Mouse (Mus musculus): ENCODE measurements around the gene Qrfp. TPM values are rescaled to one million over a fixed set of nuclear protein-coding genes. Genes with fewer than 3 reads are reported as not detected.

The Qrfp gene
- 0.14 and 0.22 TPM in 2 replicates for polyA plus RNA-seq (2015; fragmentation: Nextera tagmentation; extraction: Ambion mirVana)

DNA sequence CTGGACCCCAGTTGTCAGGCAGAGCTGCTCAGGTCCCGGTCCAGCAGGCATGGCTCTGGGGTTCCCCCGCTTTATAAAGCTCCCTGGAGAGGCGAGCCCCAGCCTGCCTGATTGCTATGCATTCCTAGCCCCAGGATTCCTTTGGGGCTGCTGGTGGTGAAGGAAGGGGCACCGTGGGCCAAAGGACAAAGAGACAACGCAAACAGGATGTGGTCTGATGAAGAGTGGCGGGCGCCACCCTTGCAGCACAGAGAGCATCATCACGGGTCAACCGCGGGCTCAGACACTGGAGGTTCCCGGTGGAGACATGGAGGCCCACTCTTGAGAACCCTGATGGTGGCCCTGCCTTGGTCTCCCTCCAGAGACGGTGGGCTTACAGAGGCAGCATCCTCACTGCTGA, at the start of gene Qrfp:
Gene Qrfp, minus strand, starts transcription at position 137 of the 400 bp plus-strand sequence.
- Histone ChIP-seq H3K36me3 (0 out of 2 replicates have a peak, but pooled peaks cover 4% of the 10 kb centered on the region), H3K4me2 (peak within 1 kb of the TSS; percentile 26), H3K9ac (peak within 1 kb of the TSS; percentile 54), H3K9me3 (no peaks in the 10 kb centered on the region), H3K27ac (no peak within 1 kb of the TSS), H3K27me3 (no peaks in the 10 kb centered on the region), H3K4me3 (no peak within 1 kb of the TSS), H3K4me1 (peaks cover 34% of the 10 kb centered on the region)
- WGBS: 34% methylated on average over 12 of the region's 12 CpGs
- no peak for ATAC-seq (ENCODE audit: insufficient number of reproducible peaks, insufficient read depth, low FRiP score, low TSS enrichment, low read depth)

DNA sequence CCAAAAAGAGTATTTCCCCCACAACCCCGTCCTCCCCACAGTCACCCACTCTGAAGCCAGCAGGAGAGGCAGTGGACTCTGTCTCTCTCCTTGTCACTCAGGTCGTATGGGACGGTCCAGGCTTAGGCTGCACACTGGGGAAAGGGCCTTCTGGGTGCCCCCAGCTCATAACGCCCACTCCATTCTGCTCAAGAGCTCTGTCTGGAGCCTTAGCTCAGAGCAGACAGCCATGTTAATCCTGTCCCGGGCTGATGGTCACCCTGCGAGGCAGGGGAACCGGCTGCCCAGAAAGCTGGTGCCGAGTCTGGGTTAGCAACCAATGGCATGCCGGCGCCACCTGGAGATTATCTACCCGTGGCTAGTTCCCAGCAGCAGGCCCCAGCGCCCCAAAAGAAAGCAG, 48.1 kb upstream of the Qrfp start:
- no peak overlapping the region for H3K4me2 ChIP-seq
- no peaks in the 10 kb centered on the region for H3K9me3 ChIP-seq
- peaks cover 14% of the 10 kb centered on the region; the same call in 1 of the 2 replicates for H3K27me3 ChIP-seq
- H3K27ac ChIP-seq: no peak overlapping the region
- no peak for ATAC-seq (ENCODE audit: insufficient number of reproducible peaks, insufficient read depth, low FRiP score, low TSS enrichment, low read depth)
- H3K36me3 ChIP-seq: no peaks in the 10 kb centered on the region
- no peak overlapping the region for H3K4me3 ChIP-seq
- H3K9ac ChIP-seq: no peak overlapping the region
- 19% methylated on average over 12 of the region's 12 CpGs for WGBS
- H3K4me1 ChIP-seq: peaks cover 37% of the 10 kb centered on the region

DNA sequence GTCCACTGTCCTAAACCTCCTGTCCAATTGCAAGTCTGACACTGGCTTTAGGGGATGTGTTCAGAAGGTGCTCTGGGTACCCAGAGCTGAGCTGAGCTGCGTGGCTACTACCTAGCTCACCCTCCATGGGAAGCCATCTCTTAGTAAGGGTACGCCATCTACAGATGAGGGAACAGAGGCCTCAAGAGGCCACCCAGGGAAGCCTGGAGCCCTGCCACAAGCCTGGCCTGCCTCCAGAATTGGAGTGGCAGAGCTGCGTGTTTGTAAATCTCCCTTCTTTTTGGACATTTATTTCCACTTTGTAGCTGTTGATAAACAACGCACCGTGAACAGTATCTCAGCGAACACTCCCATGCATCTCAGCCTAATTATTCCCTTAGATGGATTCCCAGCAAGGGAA, 46.8 kb upstream of the Qrfp start:
- Histone ChIP-seq H3K9me3 (no peaks in the 10 kb centered on the region), H3K4me2 (no peak overlapping the region), H3K27me3 (peaks cover 14% of the 10 kb centered on the region; the same call in 1 of the 2 replicates), H3K4me3 (no peak overlapping the region), H3K36me3 (no peaks in the 10 kb centered on the region), H3K9ac (no peak overlapping the region), H3K27ac (no peak overlapping the region), H3K4me1 (peaks cover 37% of the 10 kb centered on the region)
- ATAC-seq (ENCODE audit: insufficient number of reproducible peaks, insufficient read depth, low FRiP score, low TSS enrichment, low read depth): no peak
- 64% methylated on average over 6 of the region's 6 CpGs for WGBS

DNA sequence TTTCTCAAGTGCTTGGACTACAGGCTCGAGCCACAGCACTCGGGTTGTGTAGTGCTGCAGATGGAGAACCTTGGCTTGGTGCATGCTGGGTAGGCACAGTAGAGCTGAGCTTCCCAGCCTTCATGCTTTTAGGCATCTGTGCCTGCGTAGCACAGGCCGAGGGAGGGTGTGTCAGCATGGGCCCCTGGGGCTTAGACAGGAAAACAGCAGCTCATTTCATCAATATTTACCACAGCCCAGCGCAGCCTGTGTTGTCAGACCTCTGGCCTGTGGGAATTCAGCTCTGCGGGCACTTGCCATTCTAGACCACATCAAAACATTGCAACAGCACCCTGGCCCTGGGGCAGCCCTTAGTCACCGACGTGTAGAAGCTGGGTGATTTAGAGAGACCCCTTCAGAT, 45.6 kb upstream of the Qrfp start:
- Histone ChIP-seq H3K4me2 (no peak overlapping the region), H3K4me3 (no peak overlapping the region), H3K9ac (no peak overlapping the region), H3K36me3 (no peaks in the 10 kb centered on the region), H3K27ac (no peak overlapping the region), H3K9me3 (no peaks in the 10 kb centered on the region), H3K27me3 (peaks cover 14% of the 10 kb centered on the region; the same call in 1 of the 2 replicates), H3K4me1 (peaks cover 37% of the 10 kb centered on the region)
- 63% methylated on average over 8 of the region's 8 CpGs for WGBS
- ATAC-seq (ENCODE audit: insufficient number of reproducible peaks, insufficient read depth, low FRiP score, low TSS enrichment, low read depth): no peak

DNA sequence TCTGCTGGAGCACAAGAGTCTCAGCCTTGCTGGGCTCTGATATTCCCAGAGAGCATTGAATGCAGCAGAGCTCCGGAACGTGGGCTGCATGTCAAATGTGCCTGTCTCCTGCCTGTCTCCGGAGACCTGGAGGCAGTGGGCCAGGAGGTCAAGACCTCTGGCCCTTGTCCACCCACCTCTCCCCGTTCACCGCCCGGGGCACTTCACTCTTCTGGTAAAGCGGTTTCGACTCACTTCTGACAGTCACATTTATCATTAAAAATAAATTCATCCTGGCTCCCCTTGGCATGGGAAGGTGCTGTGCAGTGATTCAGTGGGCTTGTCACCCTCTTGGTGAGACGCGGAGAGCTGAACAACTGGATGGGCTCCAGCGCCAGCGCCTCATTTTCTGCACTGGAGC, 39.8 kb upstream of the Qrfp start:
- Histone ChIP-seq H3K27ac (no peak overlapping the region), H3K27me3 (peaks cover 30% of the 10 kb centered on the region), H3K4me1 (peaks cover 23% of the 10 kb centered on the region), H3K4me3 (no peak overlapping the region), H3K9me3 (no peaks in the 10 kb centered on the region), H3K4me2 (no peak overlapping the region), H3K36me3 (no peaks in the 10 kb centered on the region), H3K9ac (no peak overlapping the region)
- 25% methylated on average over 12 of the region's 12 CpGs for WGBS
- no peak for ATAC-seq (ENCODE audit: insufficient number of reproducible peaks, insufficient read depth, low FRiP score, low TSS enrichment, low read depth)

DNA sequence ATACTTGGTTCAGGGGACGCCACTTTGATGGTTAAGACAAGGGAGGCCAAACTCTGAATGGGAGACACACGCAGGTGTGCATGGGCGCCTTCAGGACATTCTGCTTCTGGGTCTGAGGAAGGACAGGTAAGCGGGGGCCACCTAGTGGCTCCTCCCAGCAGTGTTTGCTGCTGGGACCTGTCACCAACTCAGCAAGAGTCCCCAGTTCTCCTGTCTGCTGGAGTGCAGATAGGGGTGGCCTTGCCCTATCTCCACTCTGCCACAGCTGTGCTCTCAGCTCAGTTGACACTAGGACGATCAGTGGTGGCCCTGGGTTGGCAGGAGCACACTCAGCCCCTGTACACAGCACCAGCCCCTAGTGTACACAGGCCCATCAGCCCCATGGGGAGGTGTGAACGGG, 37.5 kb upstream of the Qrfp start:
- Histone ChIP-seq H3K36me3 (no peaks in the 10 kb centered on the region), H3K9me3 (no peaks in the 10 kb centered on the region), H3K4me1 (peaks cover 25% of the 10 kb centered on the region), H3K27ac (no peak overlapping the region), H3K9ac (no peak overlapping the region), H3K4me3 (no peak overlapping the region), H3K27me3 (peaks cover 53% of the 10 kb centered on the region), H3K4me2 (no peak overlapping the region)
- ATAC-seq (ENCODE audit: insufficient number of reproducible peaks, insufficient read depth, low FRiP score, low TSS enrichment, low read depth): no peak
- WGBS: 24% methylated on average over 6 of the region's 6 CpGs

DNA sequence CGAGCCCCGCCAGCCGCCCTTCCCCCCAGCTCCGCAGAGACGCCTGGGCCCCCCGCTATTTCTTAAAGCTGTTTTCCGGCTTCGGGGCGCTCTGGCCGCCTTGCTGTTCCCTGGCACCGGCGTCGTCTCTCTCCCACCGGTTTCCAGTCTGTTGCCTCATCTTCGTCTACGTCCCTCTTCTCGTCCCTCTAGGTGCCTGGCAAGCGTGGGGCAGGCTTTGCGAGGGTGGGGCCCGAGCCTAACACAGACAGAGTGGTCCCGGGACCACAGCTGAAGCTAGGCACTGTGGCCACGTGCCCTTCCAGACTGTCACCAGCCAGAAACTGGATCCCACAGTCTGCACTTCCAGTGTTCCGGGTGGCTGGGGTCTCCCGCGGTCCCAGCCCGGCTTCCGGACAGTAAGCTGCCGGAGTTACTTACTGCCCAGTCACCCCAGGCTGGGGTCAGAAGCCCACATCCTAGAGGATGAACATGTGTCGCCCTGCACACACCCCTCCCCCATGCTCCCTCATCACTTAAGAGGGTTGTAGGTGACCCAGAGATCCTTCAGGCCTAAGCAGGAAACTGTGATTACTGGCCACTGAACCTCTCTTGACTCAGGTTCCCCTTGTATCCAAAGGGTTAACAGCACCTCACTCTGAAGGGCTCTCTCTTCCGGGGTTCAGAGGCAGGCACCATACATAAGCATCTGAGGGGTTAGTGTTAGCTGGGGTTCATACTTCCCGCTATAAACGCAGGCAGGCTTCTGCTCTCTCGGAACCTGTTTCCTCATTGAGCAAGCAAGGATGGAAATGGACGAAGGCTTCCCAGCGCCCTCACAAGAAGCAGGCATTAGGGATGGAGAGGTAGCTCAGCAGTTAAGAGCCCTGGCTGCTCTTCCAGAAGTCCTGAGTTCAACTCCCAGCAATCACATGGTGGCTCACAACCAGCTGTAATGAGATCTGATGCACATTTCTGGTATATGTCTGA, 36.6 kb upstream of the Qrfp start:
- no peak for ATAC-seq (ENCODE audit: insufficient number of reproducible peaks, insufficient read depth, low FRiP score, low TSS enrichment, low read depth)
- Histone ChIP-seq H3K9me3 (no peaks in the 10 kb centered on the region), H3K27me3 (peaks cover 59% of the 10 kb centered on the region), H3K4me2 (peak overlapping the region; percentile 98), H3K9ac (peak overlapping the region; percentile 72), H3K27ac (no peak overlapping the region), H3K36me3 (no peaks in the 10 kb centered on the region), H3K4me3 (peak overlapping the region; percentile 59), H3K4me1 (peaks cover 25% of the 10 kb centered on the region)
- WGBS: 2% methylated on average over 35 of the region's 35 CpGs

DNA sequence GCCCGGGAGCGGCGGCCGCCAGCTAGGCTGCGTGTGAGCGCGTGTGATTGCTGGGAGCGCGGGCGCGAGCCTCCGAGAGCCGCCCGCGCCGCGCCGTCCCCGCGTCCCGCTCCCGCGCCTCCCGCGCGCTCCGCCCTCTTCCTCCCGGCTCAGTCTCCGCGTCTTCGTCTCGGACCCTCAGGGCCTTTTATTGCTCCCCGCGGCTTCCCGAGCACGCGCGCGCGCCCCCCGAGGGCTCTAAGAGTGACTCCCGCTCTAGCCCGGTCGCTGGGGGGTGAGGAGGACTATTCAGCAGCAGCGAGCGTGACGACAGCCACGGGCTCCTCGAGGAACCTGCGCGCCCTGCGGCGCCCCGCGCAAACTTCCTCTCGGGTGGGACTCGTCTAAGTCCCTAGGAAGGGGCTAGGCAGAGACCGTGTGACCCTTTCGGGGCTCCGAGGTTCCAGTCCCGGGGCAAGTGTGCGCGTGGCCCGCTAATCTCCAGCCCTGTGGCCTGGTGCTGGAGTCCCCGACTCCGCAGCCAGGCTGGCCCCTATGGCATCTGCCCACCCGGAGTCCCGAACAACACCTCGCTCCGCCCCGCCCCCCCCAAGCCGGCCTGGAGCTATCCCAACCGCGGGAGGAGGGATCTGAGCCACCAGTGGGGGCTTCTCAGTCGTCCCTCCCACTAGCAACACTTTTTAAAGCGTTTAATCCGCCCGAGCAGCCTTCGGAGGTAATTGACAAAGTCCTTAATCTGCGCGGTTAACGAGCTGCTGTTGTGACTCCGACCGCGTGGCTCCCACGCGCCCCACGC, 35.7 kb upstream of the Qrfp start, which contains the start of gene Fibcd1:
Gene Fibcd1, minus strand, starts transcription at position 110 of the 796 bp plus-strand sequence.
- peak within 1 kb of the TSS; percentile 72 for H3K9ac ChIP-seq
- no peak for ATAC-seq (ENCODE audit: insufficient number of reproducible peaks, insufficient read depth, low FRiP score, low TSS enrichment, low read depth)
- WGBS: under 1% methylated on average over 87 of the region's 88 CpGs

DNA sequence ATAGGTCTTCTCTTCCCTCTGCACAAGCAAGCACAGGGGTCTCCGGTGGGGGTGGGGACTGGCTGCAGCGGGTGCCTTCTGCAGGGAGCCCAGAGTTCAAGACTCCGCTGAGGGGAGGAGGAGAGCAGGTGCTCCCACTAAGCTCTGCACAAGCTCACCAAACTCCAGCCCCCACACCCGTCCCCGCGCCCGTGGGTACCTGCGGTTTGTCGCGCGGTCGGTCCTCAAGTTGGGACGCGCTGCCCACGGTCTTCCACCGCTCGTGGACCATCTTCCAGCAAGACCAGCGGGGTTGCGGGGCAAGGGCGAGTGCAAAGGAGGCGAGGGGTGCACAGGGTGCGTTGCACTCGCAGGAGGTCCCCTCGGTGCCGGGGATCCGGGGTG, 35.1 kb upstream of the Qrfp start:
- H3K9ac ChIP-seq: peak overlapping the region; percentile 72
- WGBS: 2% methylated on average over 25 of the region's 26 CpGs
- H3K4me2 ChIP-seq: peak overlapping the region; percentile 98
- peaks cover 70% of the 10 kb centered on the region for H3K27me3 ChIP-seq
- H3K27ac ChIP-seq: no peak overlapping the region
- no peak for ATAC-seq (ENCODE audit: insufficient number of reproducible peaks, insufficient read depth, low FRiP score, low TSS enrichment, low read depth)
- peak overlapping the region; percentile 59 for H3K4me3 ChIP-seq
- H3K9me3 ChIP-seq: no peaks in the 10 kb centered on the region
- no peaks in the 10 kb centered on the region for H3K36me3 ChIP-seq
- H3K4me1 ChIP-seq: peaks cover 25% of the 10 kb centered on the region

More for the DNA sequence above, 35.7 kb upstream of the Qrfp start, which contains the start of gene Fibcd1:
- Histone ChIP-seq H3K36me3 (no peaks in the 10 kb centered on the region), H3K9me3 (no peaks in the 10 kb centered on the region), H3K4me1 (peaks cover 25% of the 10 kb centered on the region), H3K27me3 (peaks cover 65% of the 10 kb centered on the region), H3K4me2 (peak within 1 kb of the TSS; percentile 98), H3K4me3 (peak within 1 kb of the TSS; percentile 59), H3K27ac (no peak within 1 kb of the TSS)

DNA sequence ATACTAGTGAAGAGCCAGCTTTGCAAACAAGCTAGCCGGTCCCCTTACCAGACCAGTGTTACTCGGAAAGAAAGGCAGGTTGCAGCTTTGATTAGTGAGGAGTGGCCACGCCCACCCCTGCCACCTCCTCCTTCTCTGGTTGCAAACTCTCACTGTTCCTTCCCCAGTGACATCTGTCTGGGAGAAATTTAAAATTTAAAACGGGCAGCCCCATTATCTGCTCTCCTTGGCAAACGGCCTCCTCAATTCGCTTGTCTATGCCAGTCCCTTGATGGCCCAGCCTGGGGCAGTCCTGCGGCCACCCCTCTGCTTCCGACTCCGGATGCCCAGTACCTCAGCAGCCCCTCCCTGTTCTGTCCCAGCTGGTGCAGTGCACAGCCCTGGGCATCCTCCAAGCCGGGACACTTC, 34.4 kb upstream of the Qrfp start:
- Histone ChIP-seq H3K4me2 (peak overlapping the region; percentile 98), H3K4me3 (peak overlapping the region; percentile 59; the same call in 1 of the 2 replicates), H3K27ac (no peak overlapping the region), H3K36me3 (no peaks in the 10 kb centered on the region), H3K27me3 (peaks cover 77% of the 10 kb centered on the region), H3K9me3 (no peaks in the 10 kb centered on the region), H3K4me1 (peaks cover 25% of the 10 kb centered on the region), H3K9ac (no peak overlapping the region)
- no peak for ATAC-seq (ENCODE audit: insufficient number of reproducible peaks, insufficient read depth, low FRiP score, low TSS enrichment, low read depth)
- WGBS: 5% methylated on average over 10 of the region's 10 CpGs

DNA sequence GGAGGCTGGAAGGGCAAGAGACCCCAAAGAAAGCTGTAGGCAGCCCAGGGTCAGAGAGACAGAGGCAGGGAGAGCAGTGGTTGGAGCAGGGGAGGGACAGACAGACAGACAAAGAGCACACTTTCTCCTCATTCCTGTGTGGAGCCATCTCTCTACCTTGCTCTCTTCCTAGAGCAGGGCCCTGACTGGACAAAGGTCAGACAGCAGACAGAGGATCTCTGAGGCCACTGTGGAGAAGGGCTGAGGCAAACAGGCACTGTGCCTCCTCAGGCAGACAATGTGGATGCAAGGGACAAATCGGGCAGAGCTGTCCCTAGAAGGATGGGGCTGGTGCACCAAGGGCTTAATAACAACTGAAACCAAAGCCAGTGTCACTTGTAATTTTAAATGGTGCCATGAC, 28.5 kb upstream of the Qrfp start:
- H3K9me3 ChIP-seq: no peaks in the 10 kb centered on the region
- no peak overlapping the region for H3K9ac ChIP-seq
- peaks cover 7% of the 10 kb centered on the region; the same call in 1 of the 2 replicates for H3K4me1 ChIP-seq
- H3K4me3 ChIP-seq: no peak overlapping the region
- H3K27ac ChIP-seq: no peak overlapping the region
- H3K27me3 ChIP-seq: peaks cover 49% of the 10 kb centered on the region
- no peak overlapping the region for H3K4me2 ChIP-seq
- no peak for ATAC-seq (ENCODE audit: insufficient number of reproducible peaks, insufficient read depth, low FRiP score, low TSS enrichment, low read depth)
- WGBS: 41% methylated on average over 1 of the region's 1 CpGs
- no peaks in the 10 kb centered on the region for H3K36me3 ChIP-seq
